Mouse (Mus musculus) heart, adult 2 months (tissue): ENCODE measurements around the gene Vstm2l. TPM values are rescaled to one million over a fixed set of nuclear protein-coding genes. Genes with fewer than 3 reads are reported as not detected.

ENCODE experiments used
- DNase-seq, 2 experiments: peaks; one replicate each; pipeline ENCODE4 v3.0.0; 2021
- H3K27ac ChIP-seq: fragments of 200-600 bp; 2 replicates; pipeline ENCODE4 v1.8.1; 2022
- H3K27me3 ChIP-seq: fragments of 200-500 bp; 2 replicates; pipeline ENCODE4 v1.6.1; 2012; ENCODE audit warnings: mild to moderate bottlenecking, low read length, inconsistent platforms, mixed read lengths; ENCODE audit not compliant: control insufficient read depth, insufficient read depth
- H3K36me3 ChIP-seq: fragments of 200-500 bp; 2 replicates; pipeline ENCODE4 v1.6.1; 2012; ENCODE audit warnings: low read length, inconsistent platforms; ENCODE audit not compliant: control insufficient read depth, insufficient read depth
- H3K4me1 ChIP-seq: fragments of 200-500 bp; 2 replicates; pipeline ENCODE4 v1.6.1; 2011; ENCODE audit warnings: low read length; ENCODE audit not compliant: control insufficient read depth, insufficient read depth
- H3K4me3 ChIP-seq: fragments of 200-600 bp; 2 replicates; pipeline ENCODE4 v1.8.1; 2022
- H3K79me2 ChIP-seq: fragments of 200-500 bp; replicated peaks from 2 replicates; pipeline ENCODE4 v1.6.1; 2012; ENCODE audit warnings: mild to moderate bottlenecking, inconsistent platforms, low read length, moderate library complexity, mixed read lengths; ENCODE audit not compliant: control insufficient read depth, insufficient read depth
- H3K9ac ChIP-seq: fragments of 200-500 bp; 2 replicates; pipeline ENCODE4 v1.6.1; 2012; ENCODE audit warnings: low read depth, mild to moderate bottlenecking, control low read depth, inconsistent platforms, low read length, mixed read lengths
- CTCF ChIP-seq: fragments of 200-600 bp; IDR thresholded peaks from 2 replicates; pipeline ENCODE4 v1.8.1; 2022; ENCODE audit warnings: antibody characterized with exemption, mild to moderate bottlenecking, moderate library complexity
- EP300 ChIP-seq: fragments of 200-500 bp; IDR thresholded peaks from 2 replicates; pipeline ENCODE4 v1.6.1; 2011; ENCODE audit warnings: low read depth, low read length, control low read depth; ENCODE audit not compliant: insufficient read depth
- POLR2A ChIP-seq: fragments of 200-500 bp; IDR thresholded peaks from 2 replicates; pipeline ENCODE4 v1.6.1; 2011; ENCODE audit warnings: mild to moderate bottlenecking, low read depth, low read length, control low read depth; ENCODE audit not compliant: insufficient read depth
- WGBS: fragments of 180-500 bp; shearing (Covaris S2); methylation state at CpG from one replicate; pipeline ENCODE4 v1.1.7; 2018; 5-methylcytosine and 5-hydroxymethylcytosine counted together
- intact Hi-C: fragments of 180-260 bp; cut with DNase I; formaldehyde crosslinking; loops from one replicate; pipeline ENCODE4 v1.15.1; 2025
- polyA plus RNA-seq: library from polyadenylated mRNA; depleted of rRNA; stranded (reverse); fragments of >200 nt; gene quantifications from 2 replicates; pipeline ENCODE4 v1.2.3, GENCODE M21; 2012
- total RNA-seq, 2 experiments: library from RNA; stranded (reverse); gene quantifications; 2 replicates each; pipeline ENCODE4 v1.2.3; 2021

The Vstm2l gene
- total and polyA plus RNA-seq, 3 experiments = 0.08 TPM; not detected in 2

DNA sequence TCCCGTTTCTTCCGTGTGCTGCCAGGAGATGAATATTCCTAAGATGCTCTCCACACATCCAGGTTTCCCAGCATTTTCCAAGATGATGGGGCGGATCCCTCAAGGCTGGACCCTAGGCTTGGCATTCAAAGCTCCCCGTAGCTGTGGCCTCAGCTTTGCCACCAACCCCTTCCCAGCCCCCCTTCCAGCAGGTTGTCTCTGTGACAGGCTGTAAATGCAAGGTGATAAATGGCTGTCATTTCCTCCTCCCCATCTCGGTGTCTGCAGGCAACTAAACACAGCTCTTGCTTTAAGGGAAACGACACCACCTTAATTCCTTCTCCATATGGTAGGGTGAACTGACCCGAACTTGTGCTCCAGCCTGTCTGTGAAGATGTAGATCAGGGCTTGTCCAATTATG, 61.1 kb downstream of the Vstm2l start:
- TF ChIP-seq POLR2A (no peak), EP300 (no peak), CTCF (no peak)
- 2% methylated on average over 7 of the region's 7 CpGs for WGBS
- no peak overlapping the region for H3K27ac ChIP-seq
- 0 out of 2 replicates have a peak, but pooled peaks cover 1% of the 10 kb centered on the region for H3K27me3 ChIP-seq
- intact Hi-C loops = no loop called here
- no peaks in the 10 kb centered on the region for H3K79me2 ChIP-seq
- H3K9ac ChIP-seq = no peak overlapping the region
- no peak overlapping the region for H3K4me3 ChIP-seq
- no peak for DNase-seq
- no peaks in the 10 kb centered on the region for H3K36me3 ChIP-seq
- H3K4me1 ChIP-seq = no peaks in the 10 kb centered on the region

DNA sequence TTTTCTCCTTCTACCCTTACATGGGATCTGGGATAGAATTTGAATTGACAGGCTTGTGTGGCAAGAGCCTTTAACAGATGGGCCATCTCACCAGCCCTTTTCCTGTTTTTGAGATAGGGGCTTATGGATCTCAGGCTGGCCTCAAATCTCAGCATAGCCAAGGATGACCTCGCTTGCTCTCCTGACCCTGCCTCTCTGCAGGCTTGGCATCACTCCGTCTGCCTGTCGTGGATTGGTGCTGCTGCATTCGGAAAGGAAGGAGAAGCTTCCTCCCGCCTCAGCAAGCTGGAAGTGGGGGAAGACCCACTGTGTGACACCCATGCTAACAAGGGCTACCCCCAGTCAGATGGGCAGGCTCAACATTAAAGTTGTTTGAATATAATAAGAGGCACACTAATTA, 64.8 kb downstream of the Vstm2l start:
- no peaks in the 10 kb centered on the region for H3K79me2 ChIP-seq
- H3K27ac ChIP-seq = no peak overlapping the region
- no peak overlapping the region for H3K9ac ChIP-seq
- no peak overlapping the region for H3K4me3 ChIP-seq
- TF ChIP-seq POLR2A (no peak), EP300 (no peak), CTCF (no peak)
- DNase-seq = no peak
- no peaks in the 10 kb centered on the region for H3K4me1 ChIP-seq
- 40% methylated on average over 5 of the region's 5 CpGs for WGBS
- H3K27me3 ChIP-seq = no peaks in the 10 kb centered on the region
- H3K36me3 ChIP-seq = no peaks in the 10 kb centered on the region; the same call in 1 of the 2 replicates
- intact Hi-C loops = no loop called here

DNA sequence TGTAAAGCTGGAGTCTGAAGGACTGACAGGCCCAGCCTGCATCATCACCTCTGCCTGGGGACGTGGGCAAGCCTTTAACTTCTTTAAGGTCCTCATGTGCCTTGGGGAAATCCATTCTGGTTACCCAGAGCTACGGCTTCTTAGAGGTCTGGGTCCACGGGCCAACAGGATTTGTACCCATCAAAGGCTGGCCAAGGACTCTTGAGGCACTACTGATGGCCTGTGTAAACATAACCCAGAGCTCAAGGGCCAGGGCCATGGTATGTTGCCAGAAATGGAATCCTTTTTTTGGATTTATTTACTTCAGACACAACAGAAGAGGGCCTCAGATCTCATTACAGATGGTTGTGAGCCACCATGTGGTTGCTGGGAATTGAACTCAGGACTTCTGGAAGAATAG, 68.3 kb downstream of the Vstm2l start:
- TF ChIP-seq POLR2A (no peak), CTCF (no peak)
- Histone ChIP-seq H3K9ac (no peak overlapping the region), H3K27me3 (no peaks in the 10 kb centered on the region), H3K79me2 (no peaks in the 10 kb centered on the region), H3K27ac (no peak overlapping the region), H3K36me3 (no peaks in the 10 kb centered on the region; the same call in 1 of the 2 replicates), H3K4me1 (no peaks in the 10 kb centered on the region; the same call in 1 of the 2 replicates), H3K4me3 (no peak overlapping the region)
- intact Hi-C loops = loop anchor here (10.0 kb wide), 1 partner anchor 378 kb away; no protein-coding TSS in a partner anchor
- DNase-seq = no peak
- WGBS = 93% methylated on average over 3 of the region's 3 CpGs

DNA sequence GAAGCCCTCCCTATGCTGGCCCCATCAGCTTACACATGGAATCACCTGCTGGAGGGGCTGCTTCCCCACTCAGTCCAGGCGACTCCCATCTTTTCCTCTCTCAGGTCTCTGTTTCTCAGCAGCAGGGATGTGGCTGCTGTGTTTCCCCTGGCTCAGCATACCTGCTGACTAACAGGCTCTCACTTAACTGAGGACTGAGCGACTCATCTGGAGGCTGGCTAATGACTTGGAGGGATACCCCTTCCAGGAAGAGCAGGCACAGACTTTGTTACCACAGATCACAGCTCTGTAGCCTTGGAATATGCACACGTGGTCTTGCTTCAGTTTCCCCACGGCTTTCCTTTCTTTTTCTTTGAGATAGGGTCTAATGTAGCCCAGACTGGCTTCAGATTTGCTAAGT, 68.8 kb downstream of the Vstm2l start:
- H3K4me3 ChIP-seq = no peak overlapping the region
- 91% methylated on average over 4 of the region's 4 CpGs for WGBS
- H3K27ac ChIP-seq = no peak overlapping the region
- TF ChIP-seq CTCF = no peak
- TF ChIP-seq EP300 = no peak
- TF ChIP-seq POLR2A = no peak
- no peaks in the 10 kb centered on the region; the same call in 1 of the 2 replicates for H3K36me3 ChIP-seq
- H3K27me3 ChIP-seq = no peaks in the 10 kb centered on the region
- intact Hi-C loops = loop anchor here (10.0 kb wide), 1 partner anchor 378 kb away; no protein-coding TSS in a partner anchor
- H3K79me2 ChIP-seq = no peaks in the 10 kb centered on the region
- H3K4me1 ChIP-seq = no peaks in the 10 kb centered on the region; the same call in 1 of the 2 replicates
- no peak for DNase-seq
- no peak overlapping the region for H3K9ac ChIP-seq

DNA sequence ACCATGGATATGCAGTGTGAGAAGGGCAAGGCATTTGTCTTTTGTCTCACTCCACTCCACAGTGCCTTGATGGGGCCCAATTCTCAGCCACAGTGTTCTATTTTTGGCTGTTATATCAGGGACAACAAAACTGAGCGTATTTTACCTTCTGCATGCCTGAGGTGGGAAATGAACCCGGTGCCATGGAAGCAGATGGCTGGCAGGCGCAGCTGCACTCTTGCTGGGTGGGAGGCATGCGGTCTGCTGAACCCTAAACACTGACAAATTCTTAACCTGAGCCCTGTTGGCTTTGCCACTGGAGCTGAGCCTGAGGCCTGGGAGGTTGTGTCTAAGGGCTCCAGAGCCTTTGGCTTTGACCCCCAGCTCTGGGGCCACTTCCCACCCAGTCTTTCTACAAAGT, 71.2 kb downstream of the Vstm2l start:
- no peaks in the 10 kb centered on the region for H3K27me3 ChIP-seq
- no peak overlapping the region for H3K27ac ChIP-seq
- H3K4me3 ChIP-seq = no peak overlapping the region
- no peaks in the 10 kb centered on the region; the same call in 1 of the 2 replicates for H3K4me1 ChIP-seq
- WGBS = 85% methylated on average over 4 of the region's 4 CpGs
- H3K79me2 ChIP-seq = no peaks in the 10 kb centered on the region
- DNase-seq = no peak
- H3K36me3 ChIP-seq = no peaks in the 10 kb centered on the region; the same call in 1 of the 2 replicates
- intact Hi-C loops = loop anchor here (10.0 kb wide), 1 partner anchor 381 kb away; no protein-coding TSS in a partner anchor
- TF ChIP-seq EP300 (no peak), POLR2A (no peak), CTCF (no peak)
- H3K9ac ChIP-seq = no peak overlapping the region

DNA sequence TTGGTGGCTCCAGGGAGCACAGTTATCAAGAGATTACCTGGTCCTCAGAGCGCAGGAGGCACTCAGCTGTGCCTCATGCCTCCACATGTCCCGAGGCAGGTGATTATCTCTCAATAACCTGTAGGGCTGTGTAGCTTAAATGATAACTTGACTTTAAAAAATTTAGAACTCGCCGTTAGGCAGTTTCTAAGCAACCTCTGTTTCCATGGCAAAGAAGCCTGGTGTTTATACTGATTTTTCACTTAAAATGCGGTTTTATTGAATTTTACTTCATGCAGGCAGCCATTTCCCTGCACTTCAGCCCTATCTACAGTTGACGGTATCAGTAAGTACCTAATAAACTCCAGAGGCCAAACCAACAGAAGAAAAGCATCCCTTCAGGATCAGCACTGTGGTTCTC, 71.8 kb downstream of the Vstm2l start:
- 95% methylated on average over 6 of the region's 6 CpGs for WGBS
- DNase-seq = no peak
- TF ChIP-seq EP300 (no peak), POLR2A (no peak), CTCF (no peak)
- Histone ChIP-seq H3K9ac (no peak overlapping the region), H3K27ac (no peak overlapping the region), H3K79me2 (no peaks in the 10 kb centered on the region), H3K36me3 (no peaks in the 10 kb centered on the region; the same call in 1 of the 2 replicates), H3K4me3 (no peak overlapping the region), H3K27me3 (no peaks in the 10 kb centered on the region), H3K4me1 (no peaks in the 10 kb centered on the region; the same call in 1 of the 2 replicates)
- intact Hi-C loops = loop anchor here (10.0 kb wide), 1 partner anchor 381 kb away; no protein-coding TSS in a partner anchor
